Mouse (Mus musculus) spleen, postnatal 4 days (tissue): Measurements from ENCODE around the gene Celsr1.

ENCODE experiments used
- DNase-seq, 2 experiments: peaks; one replicate each; pipeline ENCODE4 v3.0.0; 2022; ENCODE audit warnings: low spot score in 2 of 2

Celsr1 gene

GRCm38 (mm10) chr15:85961131-85961530 is 72.4 kb downstream of the Celsr1 start:
- no peak for DNase-seq

GRCm38 (mm10) chr15:85956202-85956601 is 77.4 kb downstream of the Celsr1 start:
- DNase-seq, result no peak

GRCm38 (mm10) chr15:85953458-85953857 is 80.1 kb downstream of the Celsr1 start:
- no peak for DNase-seq

GRCm38 (mm10) chr15:85949421-85950164 is 84.0 kb downstream of the Celsr1 start:
- no peak for DNase-seq

- no peak for DNase-seq
These were observed 85.6 kb downstream of the Celsr1 start for GRCm38 (mm10) chr15:85947967-85948366.

GRCm38 (mm10) chr15:85947541-85947940 is 86.0 kb downstream of the Celsr1 start:
- DNase-seq, result no peak

- no peak for DNase-seq
These were observed 97.9 kb downstream of the Celsr1 start for GRCm38 (mm10) chr15:85935627-85936049.

GRCm38 (mm10) chr15:85928161-85928560 is 105.4 kb downstream of the Celsr1 start:
- DNase-seq, result no peak

- DNase-seq, result no peak
These were observed 111.7 kb downstream of the Celsr1 start for GRCm38 (mm10) chr15:85921855-85922254.

GRCm38 (mm10) chr15:85919892-85920248 is 113.7 kb downstream of the Celsr1 start:
- DNase-seq, result no peak

- DNase-seq, result no peak
These were observed 114.2 kb downstream of the Celsr1 start for GRCm38 (mm10) chr15:85919191-85919891.

- peak; percentile 80 to 93 for DNase-seq
These were observed 120.0 kb downstream of the Celsr1 start for GRCm38 (mm10) chr15:85913605-85914004.

- DNase-seq, result no peak
These were observed 123.6 kb downstream of the Celsr1 start for GRCm38 (mm10) chr15:85909931-85910330.

- no peak for DNase-seq
These were observed 124.1 kb downstream of the Celsr1 start for GRCm38 (mm10) chr15:85909492-85909829.

- no peak for DNase-seq
These were observed 124.7 kb downstream of the Celsr1 start for GRCm38 (mm10) chr15:85908660-85909491.

- DNase-seq, result no peak
These were observed 129.8 kb downstream of the Celsr1 start for GRCm38 (mm10) chr15:85903826-85904225.

- no peak for DNase-seq
These were observed 131.1 kb downstream of the Celsr1 start for GRCm38 (mm10) chr15:85902505-85902904.

- no peak for DNase-seq
These were observed 132.8 kb downstream of the Celsr1 start for GRCm38 (mm10) chr15:85900801-85901200.

- no peak for DNase-seq
These were observed 133.3 kb downstream of the Celsr1 start for GRCm38 (mm10) chr15:85900318-85900717.

- DNase-seq, result no peak
These were observed 134.2 kb downstream of the Celsr1 start for GRCm38 (mm10) chr15:85899396-85899795.

- DNase-seq, result no peak
These were observed 136.5 kb downstream of the Celsr1 start for GRCm38 (mm10) chr15:85897113-85897512.

- DNase-seq, result peak; percentile 77 to 93
These were observed 137.3 kb downstream of the Celsr1 start for GRCm38 (mm10) chr15:85896284-85896683.
